Mouse (Mus musculus): ENCODE results near the gene Klk7. TPM values are rescaled to one million over a fixed set of nuclear protein-coding genes. Genes with fewer than 3 reads are reported as not detected.

Klk7 gene
- polyA plus RNA-seq, 1 experiment from 2014 or later = not detected

DNA sequence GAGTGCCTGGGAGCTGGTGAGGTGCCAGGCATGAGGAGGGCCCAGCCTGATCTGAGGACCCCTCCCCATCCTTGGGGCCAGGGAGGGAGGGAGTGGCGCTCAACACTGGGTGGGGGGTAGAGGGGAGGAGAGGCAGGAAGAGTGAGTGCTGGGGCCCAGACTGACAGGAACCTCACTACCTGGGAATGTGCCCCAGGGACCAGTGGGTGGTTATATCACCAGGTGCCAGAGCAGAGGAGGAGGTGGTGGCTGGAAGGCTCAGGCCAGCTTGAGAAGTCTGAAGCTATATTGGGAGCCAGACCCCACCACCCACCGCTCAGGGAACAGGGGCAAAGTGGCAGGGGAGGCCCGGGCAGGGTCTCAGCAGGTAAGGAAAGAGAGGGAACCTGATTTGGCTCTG lies 30.6 kb downstream of the Klk7 start, which contains the start of gene Klk5:
TSS of gene Klk5 (plus strand) at position 271 of the 400 bp plus-strand sequence.
- no peaks in the 10 kb centered on the region for H3K4me1 ChIP-seq (replicated peaks; ENCODE audit: control insufficient read depth, insufficient read depth, low read length)
- H3K4me3 ChIP-seq (ENCODE audit: low read depth, low read length) = no peak within 1 kb of the TSS
- H3K9ac ChIP-seq (ENCODE audit: low read depth, low read length) = no peak within 1 kb of the TSS
- H3K4me2 ChIP-seq (replicated peaks; ENCODE audit: low read depth) = no peak within 1 kb of the TSS
- H3K9me3 ChIP-seq (ENCODE audit: control insufficient read depth) = no peaks in the 10 kb centered on the region
- H3K27me3 ChIP-seq (replicated peaks; ENCODE audit: control insufficient read depth, insufficient read depth, low read length) = no peaks in the 10 kb centered on the region
- no peak for TF ChIP-seq CTCF (IDR thresholded peaks at IDR 0.05; ENCODE audit: low read depth)
- ATAC-seq = no peak
- no peak within 1 kb of the TSS for H3K27ac ChIP-seq (ENCODE audit: low read depth, low read length)
- H3K36me3 ChIP-seq (ENCODE audit: control insufficient read depth, insufficient read depth) = no peaks in the 10 kb centered on the region
- WGBS = 66% methylated on average over 3 of the region's 3 CpGs

DNA sequence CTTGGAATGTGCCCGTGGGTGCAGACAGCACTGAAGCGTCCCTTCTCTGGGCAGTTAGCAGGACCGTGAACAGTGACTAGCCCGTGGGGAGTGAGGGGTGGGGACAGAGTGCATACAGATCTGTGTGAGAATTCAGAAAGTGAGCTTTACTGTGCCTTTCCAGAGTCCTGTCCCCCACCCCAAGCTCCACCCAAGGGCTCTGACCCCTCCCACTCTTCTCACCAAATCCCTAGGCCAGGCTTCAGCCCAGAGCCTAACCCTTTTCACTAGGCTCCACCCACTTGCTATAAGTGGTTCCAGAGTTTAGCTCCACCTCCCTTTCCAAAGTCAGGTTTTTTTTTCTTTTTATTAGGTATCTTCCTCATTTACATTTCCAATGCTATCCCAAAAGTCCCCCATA lies 32.7 kb downstream of the Klk7 start:
- no peak for TF ChIP-seq CTCF (IDR thresholded peaks at IDR 0.05; ENCODE audit: low read depth)
- ATAC-seq = no peak
- no peak overlapping the region for H3K27ac ChIP-seq (ENCODE audit: low read depth, low read length)
- 89% methylated on average over 4 of the region's 4 CpGs for WGBS
- no peaks in the 10 kb centered on the region for H3K36me3 ChIP-seq (ENCODE audit: control insufficient read depth, insufficient read depth)
- no peak overlapping the region for H3K4me2 ChIP-seq (replicated peaks; ENCODE audit: low read depth)
- H3K4me1 ChIP-seq (replicated peaks; ENCODE audit: control insufficient read depth, insufficient read depth, low read length) = no peaks in the 10 kb centered on the region
- H3K9ac ChIP-seq (ENCODE audit: low read depth, low read length) = no peak overlapping the region
- H3K9me3 ChIP-seq (ENCODE audit: control insufficient read depth) = no peaks in the 10 kb centered on the region
- no peaks in the 10 kb centered on the region for H3K27me3 ChIP-seq (replicated peaks; ENCODE audit: control insufficient read depth, insufficient read depth, low read length)
- H3K4me3 ChIP-seq (ENCODE audit: low read depth, low read length) = no peak overlapping the region

DNA sequence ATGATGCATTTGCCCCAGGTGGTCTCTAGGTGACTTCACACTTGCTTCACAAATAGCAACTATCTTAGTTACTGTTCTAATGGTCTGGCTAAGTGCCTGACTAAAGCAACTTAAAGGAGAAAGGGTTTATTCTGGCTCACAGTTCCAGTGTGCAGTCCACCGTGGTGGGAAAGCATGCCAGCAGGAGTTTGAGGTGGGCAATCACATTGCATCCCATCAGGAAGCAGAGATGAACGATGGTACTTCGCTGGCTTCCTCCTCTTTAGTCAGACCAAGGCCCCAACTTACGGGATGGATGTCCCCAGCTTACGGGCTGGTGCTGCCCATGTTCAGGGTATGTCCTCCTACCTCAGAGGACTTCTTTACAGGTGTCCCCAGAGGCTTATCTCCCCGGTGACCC lies 40.5 kb downstream of the Klk7 start:
- H3K9me3 ChIP-seq (ENCODE audit: control insufficient read depth) = no peaks in the 10 kb centered on the region
- ATAC-seq = no peak
- no peak overlapping the region for H3K9ac ChIP-seq (ENCODE audit: low read depth, low read length)
- no peaks in the 10 kb centered on the region for H3K36me3 ChIP-seq (ENCODE audit: control insufficient read depth, insufficient read depth)
- H3K4me1 ChIP-seq (replicated peaks; ENCODE audit: control insufficient read depth, insufficient read depth, low read length) = no peaks in the 10 kb centered on the region
- no peak overlapping the region for H3K27ac ChIP-seq (ENCODE audit: low read depth, low read length)
- H3K4me3 ChIP-seq (ENCODE audit: low read depth, low read length) = no peak overlapping the region
- H3K4me2 ChIP-seq (replicated peaks; ENCODE audit: low read depth) = no peak overlapping the region
- TF ChIP-seq CTCF (IDR thresholded peaks at IDR 0.05; ENCODE audit: low read depth) = no peak
- no peaks in the 10 kb centered on the region for H3K27me3 ChIP-seq (replicated peaks; ENCODE audit: control insufficient read depth, insufficient read depth, low read length)
- 92% methylated on average over 6 of the region's 6 CpGs for WGBS

DNA sequence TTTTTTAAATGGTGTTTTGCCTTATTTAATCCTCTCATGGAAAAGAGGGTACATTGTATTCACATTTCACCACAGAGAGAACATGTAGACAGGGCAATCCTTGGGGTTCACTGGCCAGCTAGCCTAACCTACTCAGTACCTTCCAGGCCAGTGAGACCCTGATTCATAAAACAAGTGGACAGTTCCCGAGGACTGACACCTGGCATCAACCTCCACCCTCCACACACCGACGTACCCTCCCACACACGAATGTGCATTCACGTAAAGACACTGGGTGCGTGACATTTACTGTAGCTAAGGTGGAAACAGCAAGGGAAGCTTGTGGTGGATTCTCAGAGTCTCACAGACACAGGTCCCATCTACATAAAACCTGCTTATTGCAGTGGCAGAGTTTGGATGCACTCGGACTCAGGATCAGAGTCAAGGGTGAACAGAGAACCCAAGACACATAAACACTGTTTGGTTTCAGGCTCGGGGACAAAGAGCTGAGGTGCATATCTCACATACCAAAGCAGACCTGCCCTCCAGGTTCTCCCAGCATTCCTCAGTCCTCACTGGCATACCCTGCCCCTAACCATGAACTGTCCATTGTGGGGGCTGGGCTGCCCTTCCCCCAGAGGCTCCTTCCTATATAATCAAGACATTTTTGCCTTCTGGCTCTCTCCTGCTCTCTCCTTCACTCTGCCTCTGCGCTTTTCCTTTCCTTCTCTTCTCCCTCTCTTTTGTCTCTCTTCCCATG lies 43.7 kb downstream of the Klk7 start:
- no peak for ATAC-seq
- Histone ChIP-seq H3K4me2 (replicated peaks; ENCODE audit: low read depth) (no peak overlapping the region), H3K36me3 (ENCODE audit: control insufficient read depth, insufficient read depth) (no peaks in the 10 kb centered on the region), H3K4me3 (ENCODE audit: low read depth, low read length) (no peak overlapping the region), H3K27ac (ENCODE audit: low read depth, low read length) (no peak overlapping the region), H3K4me1 (replicated peaks; ENCODE audit: control insufficient read depth, insufficient read depth, low read length) (no peaks in the 10 kb centered on the region), H3K27me3 (replicated peaks; ENCODE audit: control insufficient read depth, insufficient read depth, low read length) (no peaks in the 10 kb centered on the region), H3K9ac (ENCODE audit: low read depth, low read length) (no peak overlapping the region), H3K9me3 (ENCODE audit: control insufficient read depth) (no peaks in the 10 kb centered on the region)
- no peak for TF ChIP-seq CTCF (IDR thresholded peaks at IDR 0.05; ENCODE audit: low read depth)
- 69% methylated on average over 9 of the region's 9 CpGs for WGBS

DNA sequence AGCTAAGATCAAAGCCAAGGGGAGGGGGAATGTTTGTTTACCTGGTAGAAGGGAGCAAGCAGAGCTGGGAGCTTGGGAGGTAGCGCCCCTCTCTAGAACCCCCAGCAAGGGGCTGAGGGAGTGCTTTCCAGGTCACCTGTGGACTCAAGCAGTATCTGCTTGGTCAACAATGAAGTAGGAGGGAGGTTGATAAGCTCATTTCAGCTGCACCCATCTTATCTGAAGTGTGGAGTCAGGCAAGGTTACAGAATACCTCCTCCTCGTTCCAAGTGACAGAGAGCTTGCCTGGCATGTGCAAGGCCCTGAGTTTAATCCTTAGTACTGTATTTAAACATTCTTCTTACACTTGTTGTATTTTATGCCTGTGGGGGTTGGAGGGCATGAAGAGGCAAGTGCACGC lies 44.6 kb downstream of the Klk7 start:
- H3K4me2 ChIP-seq (replicated peaks; ENCODE audit: low read depth) = no peak overlapping the region
- 43% methylated on average over 3 of the region's 3 CpGs for WGBS
- H3K27ac ChIP-seq (ENCODE audit: low read depth, low read length) = no peak overlapping the region
- no peaks in the 10 kb centered on the region for H3K27me3 ChIP-seq (replicated peaks; ENCODE audit: control insufficient read depth, insufficient read depth, low read length)
- no peaks in the 10 kb centered on the region for H3K9me3 ChIP-seq (ENCODE audit: control insufficient read depth)
- H3K36me3 ChIP-seq (ENCODE audit: control insufficient read depth, insufficient read depth) = no peaks in the 10 kb centered on the region
- no peak for ATAC-seq
- H3K4me3 ChIP-seq (ENCODE audit: low read depth, low read length) = no peak overlapping the region
- no peaks in the 10 kb centered on the region for H3K4me1 ChIP-seq (replicated peaks; ENCODE audit: control insufficient read depth, insufficient read depth, low read length)
- no peak overlapping the region for H3K9ac ChIP-seq (ENCODE audit: low read depth, low read length)
- no peak for TF ChIP-seq CTCF (IDR thresholded peaks at IDR 0.05; ENCODE audit: low read depth)

DNA sequence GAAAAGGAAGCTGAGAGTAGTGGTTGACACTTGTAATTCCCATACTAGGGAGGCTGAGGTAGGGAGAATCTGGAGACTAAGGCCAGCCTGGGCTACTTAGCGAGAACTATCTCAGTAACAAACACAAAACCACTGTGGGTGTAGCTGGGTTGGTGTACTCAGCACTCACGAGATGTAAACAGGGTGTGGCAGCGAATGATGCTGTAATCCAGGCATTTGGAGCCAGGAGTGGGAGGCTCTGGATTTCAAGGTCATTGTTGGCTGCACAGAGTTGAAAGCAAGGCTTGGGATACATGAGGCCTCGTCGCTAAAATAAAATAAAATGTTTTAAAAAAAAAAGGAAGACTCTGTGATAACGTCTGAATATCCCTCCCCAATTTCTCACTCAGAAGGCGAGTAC lies 45.2 kb downstream of the Klk7 start:
- Histone ChIP-seq H3K27me3 (replicated peaks; ENCODE audit: control insufficient read depth, insufficient read depth, low read length) (no peaks in the 10 kb centered on the region), H3K4me2 (replicated peaks; ENCODE audit: low read depth) (no peak overlapping the region), H3K4me3 (ENCODE audit: low read depth, low read length) (no peak overlapping the region), H3K36me3 (ENCODE audit: control insufficient read depth, insufficient read depth) (no peaks in the 10 kb centered on the region), H3K27ac (ENCODE audit: low read depth, low read length) (no peak overlapping the region), H3K9ac (ENCODE audit: low read depth, low read length) (no peak overlapping the region), H3K9me3 (ENCODE audit: control insufficient read depth) (no peaks in the 10 kb centered on the region), H3K4me1 (replicated peaks; ENCODE audit: control insufficient read depth, insufficient read depth, low read length) (no peaks in the 10 kb centered on the region)
- 69% methylated on average over 7 of the region's 7 CpGs for WGBS
- TF ChIP-seq CTCF (IDR thresholded peaks at IDR 0.05; ENCODE audit: low read depth) = no peak
- no peak for ATAC-seq

Data from intestine, postnatal 0 days (tissue).